Mouse (Mus musculus): ENCODE data around the gene Tmem63a.

- TF ChIP-seq CTCF (IDR thresholded peaks at IDR 0.05; ENCODE audit: low read depth) (no peak), EP300 (IDR thresholded peaks at IDR 0.05; ENCODE audit: low read depth) (no peak)
These were observed 38.5 kb upstream of the Tmem63a start for GRCm38 (mm10) chr1:180903666-180904038.

Data from liver, embryonic 14.5 days (tissue).